Mouse (Mus musculus) ES-E14 (cell line): ENCODE measurements at regions not wholly inside any gene's neighbourhood (a gene's known extent, or its start where the extent isn't known, plus 50 kb on each side); places are given as distances from the start of the nearest gene placed in this dataset.

Source experiments
- CHD2 ChIP-seq: IDR thresholded peaks from 2 replicates; pipeline ENCODE4 v1.6.1; 2014; ENCODE audit warnings: mild to moderate bottlenecking, low read depth, low read length, inconsistent platforms
- HCFC1 ChIP-seq: IDR thresholded peaks from 2 replicates; pipeline ENCODE4 v1.6.1; 2012; ENCODE audit warnings: low read length, inconsistent platforms, borderline replicate concordance; ENCODE audit not compliant: insufficient read depth

DNA sequence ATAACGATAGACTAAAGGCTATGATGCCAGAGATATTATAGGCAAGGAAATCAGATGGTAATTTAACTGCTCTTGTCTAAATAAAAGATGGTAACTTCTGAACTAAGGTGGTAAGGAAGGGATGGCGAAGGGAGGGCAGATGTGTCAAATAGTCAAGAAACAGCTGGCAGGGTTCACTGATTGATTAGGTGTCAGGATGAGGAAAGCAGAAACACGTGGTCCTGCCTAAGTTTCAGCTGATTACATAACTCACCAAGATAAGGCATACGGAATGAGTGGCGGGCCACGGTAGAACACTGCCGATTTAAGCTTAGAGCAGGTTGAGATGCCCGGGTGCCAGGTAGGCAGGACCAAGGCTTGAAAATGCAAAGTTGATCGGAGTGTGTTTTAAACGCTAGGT, 143.2 kb downstream of the Gm45692 start:
- TF ChIP-seq CHD2: no peak
- TF ChIP-seq HCFC1: no peak
